Mouse (Mus musculus) liver, adult 2 months (tissue): ENCODE results near the gene Lhx3. TPM values are rescaled to one million over a fixed set of nuclear protein-coding genes. Genes with fewer than 3 reads are reported as not detected.

ENCODE experiments used
- DNase-seq: peaks from one replicate; pipeline ENCODE4 v3.0.0-alpha.2; 2011; ENCODE audit warnings: low read depth, low spot score; ENCODE audit errors: extremely low read depth
- H3K27ac ChIP-seq: fragments of 200-500 bp; replicated peaks from 2 replicates; pipeline ENCODE4 v1.5.1; 2012; ENCODE audit warnings: low read depth, mild to moderate bottlenecking, control low read depth, inconsistent platforms, low read length; ENCODE audit not compliant: insufficient read depth
- H3K27me3 ChIP-seq: fragments of 200-500 bp; 2 replicates; pipeline ENCODE4 v1.6.1; 2012; ENCODE audit warnings: mild to moderate bottlenecking, moderate library complexity, low read length, inconsistent platforms; ENCODE audit not compliant: control insufficient read depth, insufficient read depth
- H3K36me3 ChIP-seq: fragments of 200-500 bp; 2 replicates; pipeline ENCODE4 v1.6.1; 2012; ENCODE audit warnings: low read length, inconsistent platforms; ENCODE audit not compliant: control insufficient read depth, insufficient read depth
- H3K4me1 ChIP-seq: fragments of 200-500 bp; 2 replicates; pipeline ENCODE4 v1.6.1; 2011; ENCODE audit warnings: low read length; ENCODE audit not compliant: control insufficient read depth, insufficient read depth
- H3K4me3 ChIP-seq: fragments of 200-500 bp; 2 replicates; pipeline ENCODE4 v1.5.1; 2011; ENCODE audit warnings: low read depth, mild to moderate bottlenecking, control low read depth, low read length, moderate library complexity; ENCODE audit not compliant: insufficient read depth
- H3K79me2 ChIP-seq: fragments of 200-500 bp; 2 replicates; pipeline ENCODE4 v1.6.1; 2012; ENCODE audit warnings: inconsistent platforms, mild to moderate bottlenecking, low read length, moderate library complexity; ENCODE audit not compliant: control insufficient read depth, insufficient read depth
- H3K9ac ChIP-seq: fragments of 200-500 bp; 2 replicates; pipeline ENCODE4 v1.6.1; 2012; ENCODE audit warnings: low read depth, mild to moderate bottlenecking, control low read depth, inconsistent platforms, low read length
- CTCF ChIP-seq: fragments of 200-500 bp; IDR thresholded peaks from 2 replicates; pipeline ENCODE4 v1.5.1; 2011; ENCODE audit warnings: low read depth, low read length, control low read depth
- POLR2A ChIP-seq: fragments of 200-500 bp; IDR thresholded peaks from 2 replicates; pipeline ENCODE4 v1.6.1; 2011; ENCODE audit warnings: low read length, control low read depth; ENCODE audit not compliant: insufficient read depth; ENCODE audit errors: extremely low read depth
- WGBS: fragments of 180-500 bp; shearing (Covaris S2); methylation state at CpG from one replicate; pipeline ENCODE4 v1.1.7; 2018; 5-methylcytosine and 5-hydroxymethylcytosine counted together
- polyA plus RNA-seq: library from polyadenylated mRNA; depleted of rRNA; stranded (reverse); fragments of >200 nt; gene quantifications from 2 replicates; pipeline ENCODE4 v1.2.3, GENCODE M21; 2012
- total RNA-seq: library from RNA; depleted of rRNA; stranded (reverse); fragments of >200 nt; gene quantifications from 2 replicates; pipeline ENCODE4 v1.2.3, GENCODE M21; 2014

The Lhx3 gene
- total and polyA plus RNA-seq, 2 experiments: not detected

- Histone ChIP-seq H3K36me3 (peaks cover 4% of the 10 kb centered on the region; the same call in 1 of the 2 replicates), H3K79me2 (no peaks in the 10 kb centered on the region), H3K4me3 (no peak overlapping the region), H3K27ac (no peak overlapping the region), H3K4me1 (0 out of 2 replicates have a peak, but pooled peaks cover 2% of the 10 kb centered on the region), H3K27me3 (peaks cover 15% of the 10 kb centered on the region), H3K9ac (no peak overlapping the region)
- TF ChIP-seq POLR2A (no peak), CTCF (no peak)
- 93% methylated on average over 3 of the region's 3 CpGs for WGBS
- no peak for DNase-seq
Measured at GRCm38 (mm10) chr2:26209566-26209965, 1.5 kb upstream of the Lhx3 start.

GRCm38 (mm10) chr2:26207559-26207958, 530 bp downstream of the Lhx3 start:
- Histone ChIP-seq H3K4me3 (no peak overlapping the region), H3K27me3 (peaks cover 23% of the 10 kb centered on the region), H3K4me1 (no peaks in the 10 kb centered on the region), H3K27ac (no peak overlapping the region), H3K79me2 (no peaks in the 10 kb centered on the region), H3K9ac (no peak overlapping the region), H3K36me3 (no peaks in the 10 kb centered on the region)
- WGBS: 21% methylated on average over 9 of the region's 9 CpGs
- no peak for TF ChIP-seq CTCF
- no peak for TF ChIP-seq POLR2A
- no peak for DNase-seq

GRCm38 (mm10) chr2:26205761-26206160, 2.3 kb downstream of the Lhx3 start:
- Histone ChIP-seq H3K4me3 (no peak overlapping the region), H3K27me3 (peaks cover 31% of the 10 kb centered on the region), H3K79me2 (no peaks in the 10 kb centered on the region), H3K36me3 (no peaks in the 10 kb centered on the region), H3K9ac (no peak overlapping the region), H3K4me1 (no peaks in the 10 kb centered on the region), H3K27ac (no peak overlapping the region)
- no peak for DNase-seq
- 27% methylated on average over 10 of the region's 10 CpGs for WGBS
- no peak for TF ChIP-seq CTCF
- no peak for TF ChIP-seq POLR2A

GRCm38 (mm10) chr2:26205126-26205525, 3.0 kb downstream of the Lhx3 start:
- no peaks in the 10 kb centered on the region for H3K79me2 ChIP-seq
- H3K27me3 ChIP-seq: peaks cover 34% of the 10 kb centered on the region
- no peaks in the 10 kb centered on the region for H3K36me3 ChIP-seq
- DNase-seq: no peak
- H3K4me1 ChIP-seq: no peaks in the 10 kb centered on the region
- H3K9ac ChIP-seq: no peak overlapping the region
- TF ChIP-seq CTCF (no peak), POLR2A (no peak)
- WGBS: 5% methylated on average over 16 of the region's 16 CpGs
- H3K27ac ChIP-seq: no peak overlapping the region
- no peak overlapping the region for H3K4me3 ChIP-seq

- no peak for DNase-seq
- H3K27ac ChIP-seq: no peak overlapping the region
- no peak overlapping the region for H3K9ac ChIP-seq
- H3K36me3 ChIP-seq: no peaks in the 10 kb centered on the region
- peaks cover 42% of the 10 kb centered on the region for H3K27me3 ChIP-seq
- no peak overlapping the region for H3K4me3 ChIP-seq
- no peaks in the 10 kb centered on the region for H3K79me2 ChIP-seq
- TF ChIP-seq CTCF: no peak
- TF ChIP-seq POLR2A: no peak
- no peaks in the 10 kb centered on the region for H3K4me1 ChIP-seq
- WGBS: 6% methylated on average over 36 of the region's 36 CpGs
Measured at GRCm38 (mm10) chr2:26202849-26203475, 5.1 kb downstream of the Lhx3 start.
